Mouse (Mus musculus) kidney, adult 18-20 months (tissue): Measurements from ENCODE around the gene 4933407L21Rik.
A peak's percentile ranks its signal among the peaks of the same experiment; 100 is the strongest.

Experiments
- DNase-seq: peaks from one replicate; pipeline ENCODE4 v3.0.0; 2021

The 4933407L21Rik gene

GRCm38 (mm10) chr1:85928057-85928687, at the start of gene 4933407L21Rik:
TSS of gene 4933407L21Rik (plus strand) at chr1:85928483.
- DNase-seq = no peak

GRCm38 (mm10) chr1:85882003-85882402, 46.3 kb upstream of the 4933407L21Rik start:
- no peak for DNase-seq

- DNase-seq = no peak
Observed at GRCm38 (mm10) chr1:85887221-85887620, 41.1 kb upstream of the 4933407L21Rik start.

- DNase-seq = peak; percentile 89
Observed at GRCm38 (mm10) chr1:85894231-85894747, 34.0 kb upstream of the 4933407L21Rik start, which contains the start of gene Itm2c. TSS of gene Itm2c (plus strand) at chr1:85894281.

GRCm38 (mm10) chr1:85894748-85895360, 33.4 kb upstream of the 4933407L21Rik start:
- no peak for DNase-seq

- peak; percentile 56 for DNase-seq
Observed at GRCm38 (mm10) chr1:85895391-85895837, 32.9 kb upstream of the 4933407L21Rik start.

GRCm38 (mm10) chr1:85896110-85896509, 32.2 kb upstream of the 4933407L21Rik start:
- no peak for DNase-seq

- DNase-seq = no peak
Observed at GRCm38 (mm10) chr1:85896781-85897700, 31.2 kb upstream of the 4933407L21Rik start.

GRCm38 (mm10) chr1:85897901-85898760, 30.2 kb upstream of the 4933407L21Rik start:
- DNase-seq = no peak

- no peak for DNase-seq
Observed at GRCm38 (mm10) chr1:85898761-85899387, 29.4 kb upstream of the 4933407L21Rik start.

- no peak for DNase-seq
Observed at GRCm38 (mm10) chr1:85899388-85899761, 28.9 kb upstream of the 4933407L21Rik start.

GRCm38 (mm10) chr1:85900521-85901333, 27.6 kb upstream of the 4933407L21Rik start:
- no peak for DNase-seq

- no peak for DNase-seq
Observed at GRCm38 (mm10) chr1:85901516-85902107, 26.7 kb upstream of the 4933407L21Rik start.

GRCm38 (mm10) chr1:85902108-85902561, 26.1 kb upstream of the 4933407L21Rik start:
- no peak for DNase-seq

GRCm38 (mm10) chr1:85906892-85907291, 21.4 kb upstream of the 4933407L21Rik start:
- no peak for DNase-seq

GRCm38 (mm10) chr1:85908754-85909590, 19.3 kb upstream of the 4933407L21Rik start:
- no peak for DNase-seq

GRCm38 (mm10) chr1:85913078-85913755, 15.1 kb upstream of the 4933407L21Rik start:
- DNase-seq = no peak

- DNase-seq = no peak
Observed at GRCm38 (mm10) chr1:85915890-85916289, 12.4 kb upstream of the 4933407L21Rik start.
